Mouse (Mus musculus): Measurements from ENCODE around the gene Abhd6. TPM values are rescaled to one million over a fixed set of nuclear protein-coding genes. Genes with fewer than 3 reads are reported as not detected.
A peak's percentile ranks its signal among the peaks of the same experiment; 100 is the strongest.

Gene Abhd6
- 10 to 100 TPM; 11.0 TPM for total RNA-seq (2021)
- long read RNA-seq, experiment 1, transcript Abhd6-202 (9 exons, 2,226 nt): major isoform, 11 of 28 reads
- long read RNA-seq, experiment 1, partial matches to known transcripts: 8 of 28 reads
- long read RNA-seq, experiment 1, other reads (novel, unspliced or antisense): 7 of 28 reads
- long read RNA-seq, experiment 2, transcript Abhd6-202 (9 exons, 2,226 nt): major isoform, 5 of 14 reads
- long read RNA-seq, experiment 2, partial matches to known transcripts: 5 of 14 reads
- long read RNA-seq, experiment 2, other reads (novel, unspliced or antisense): 4 of 14 reads

DNA sequence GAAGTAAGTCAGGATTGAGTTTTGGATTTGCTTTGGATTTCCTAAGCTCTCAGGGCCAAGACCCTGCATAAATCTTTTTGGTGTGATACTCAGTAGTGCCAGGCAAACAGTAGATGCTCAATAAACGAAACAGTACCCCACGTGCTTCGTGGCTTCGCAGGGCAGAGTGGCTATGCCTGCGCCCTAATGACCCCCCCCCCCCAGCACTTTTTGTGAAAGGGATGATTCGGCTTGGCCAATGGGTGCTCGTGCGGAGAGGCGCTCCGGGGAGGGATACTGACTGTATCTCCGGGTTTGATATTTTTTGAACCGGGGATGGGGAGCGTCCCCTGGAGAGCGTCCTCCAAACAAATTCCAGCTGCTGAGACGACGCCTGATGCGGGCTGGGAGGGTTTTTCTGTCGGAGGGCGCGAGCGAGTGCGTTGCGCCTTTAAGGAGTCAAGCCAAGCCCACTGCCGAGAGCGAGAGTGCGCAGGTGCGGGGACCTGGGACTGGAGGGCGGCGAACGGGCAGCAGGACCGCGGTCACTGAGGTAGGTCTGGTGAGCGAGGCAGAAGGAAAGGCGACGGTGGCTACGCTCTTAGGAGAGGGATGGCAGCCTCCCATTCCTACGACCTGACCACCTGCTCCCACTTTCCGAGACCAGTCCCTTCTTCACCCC lies at the start of gene Abhd6:
TSS of gene Abhd6 (plus strand) at position 471 of the 661 bp plus-strand sequence.
- peak; percentile 87 to 90 for DNase-seq

DNA sequence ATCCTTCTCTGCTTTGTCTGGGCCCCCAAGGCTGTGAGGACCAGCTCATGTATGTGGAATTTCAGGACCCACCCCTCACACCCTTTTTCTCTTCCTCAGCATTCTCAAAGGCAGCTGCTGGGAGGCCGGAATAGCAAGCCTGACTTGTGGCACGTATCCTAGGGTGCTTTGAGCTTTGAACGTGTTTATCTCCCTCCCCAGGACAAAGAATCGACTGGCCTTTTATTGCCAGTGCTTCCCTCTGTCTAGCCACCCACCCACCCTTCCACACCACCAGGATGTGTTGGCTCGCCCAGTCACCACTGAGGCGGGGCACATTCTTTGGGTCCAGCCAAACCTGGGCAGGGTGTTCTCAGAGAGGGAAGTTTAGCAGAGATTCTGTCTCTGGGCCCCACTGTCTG lies 48.6 kb upstream of the Abhd6 start:
- DNase-seq: peak; percentile 30 to 50

DNA sequence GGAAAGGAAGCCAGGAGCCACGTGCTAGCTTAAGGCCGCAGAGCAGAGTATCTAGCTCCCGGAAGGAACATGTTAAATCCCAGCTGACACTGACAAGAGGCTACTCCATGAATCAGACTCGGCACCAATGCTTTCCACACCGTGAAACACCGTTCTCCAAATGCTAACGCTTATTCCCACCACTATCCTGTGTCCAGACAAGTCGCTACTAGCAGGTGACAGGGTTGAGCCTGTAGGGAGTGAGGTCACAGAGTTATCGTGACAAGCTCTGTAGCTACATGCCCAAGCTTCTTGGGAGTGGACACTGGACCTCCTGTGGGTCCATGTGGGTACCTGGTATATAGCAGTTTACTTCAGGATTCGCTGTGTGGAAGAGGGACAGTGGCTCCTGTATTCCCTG lies 46.3 kb upstream of the Abhd6 start:
- DNase-seq: no peak

DNA sequence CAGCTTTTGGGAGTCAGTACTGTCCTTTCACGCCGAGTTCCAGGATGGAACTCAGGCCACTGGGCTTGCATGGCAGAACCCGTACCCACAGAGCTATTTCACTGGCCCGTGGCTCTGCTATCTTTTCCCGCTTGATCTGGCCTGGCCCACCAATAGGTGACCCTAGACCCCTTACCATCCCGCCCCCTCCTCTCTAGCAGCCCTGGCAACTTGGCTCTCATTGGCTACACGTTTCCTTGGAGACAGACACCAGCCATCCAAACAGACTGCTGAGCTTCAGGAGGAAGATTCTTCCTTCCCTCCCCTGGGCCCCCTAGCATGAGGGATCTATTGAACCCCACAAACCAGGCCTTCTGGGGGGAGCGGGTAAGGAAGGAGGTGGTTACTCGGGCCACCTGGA lies 45.7 kb upstream of the Abhd6 start, which contains the start of gene Gm45521:
TSS of gene Gm45521 (plus strand) at position 240 of the 400 bp plus-strand sequence.
- no peak for DNase-seq

DNA sequence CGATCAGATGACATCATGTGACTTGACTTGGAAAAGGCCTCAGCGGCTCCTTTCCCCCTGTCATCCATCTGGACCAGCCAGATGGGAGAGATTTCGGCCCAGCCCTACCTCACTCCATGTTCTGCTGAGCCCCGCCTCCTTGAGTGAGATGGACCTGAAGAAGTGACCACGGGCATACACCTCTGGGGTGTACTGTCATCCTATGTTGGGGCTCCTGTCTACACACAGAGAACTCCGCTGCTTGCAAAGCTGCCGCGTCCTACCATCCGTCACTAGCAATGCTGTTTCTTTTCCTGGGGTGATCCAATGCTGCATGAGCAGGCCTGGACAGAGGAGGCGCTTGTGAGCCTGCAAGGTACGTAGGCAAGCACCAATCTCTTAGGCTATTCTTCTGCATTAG lies 42.1 kb upstream of the Abhd6 start:
- DNase-seq: no peak

DNA sequence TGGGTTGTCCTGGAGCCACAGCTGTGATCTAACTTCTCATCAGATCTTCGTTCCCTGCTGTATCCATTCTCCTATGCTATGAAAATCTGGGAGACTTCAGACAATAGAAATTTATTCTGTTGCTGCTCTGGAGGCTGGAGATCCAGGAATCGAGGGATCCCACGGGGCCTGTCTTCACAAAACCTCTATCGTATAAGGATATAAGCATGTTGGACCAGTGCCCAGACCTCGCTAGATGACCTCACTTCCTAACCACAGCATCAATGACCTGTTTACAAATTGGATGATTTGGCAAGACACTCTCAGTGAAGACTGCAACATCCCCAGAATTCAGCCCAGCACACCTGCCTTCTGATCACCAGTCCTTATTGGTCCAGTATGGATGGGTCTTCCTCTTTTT lies 41.0 kb upstream of the Abhd6 start:
- no peak for DNase-seq

DNA sequence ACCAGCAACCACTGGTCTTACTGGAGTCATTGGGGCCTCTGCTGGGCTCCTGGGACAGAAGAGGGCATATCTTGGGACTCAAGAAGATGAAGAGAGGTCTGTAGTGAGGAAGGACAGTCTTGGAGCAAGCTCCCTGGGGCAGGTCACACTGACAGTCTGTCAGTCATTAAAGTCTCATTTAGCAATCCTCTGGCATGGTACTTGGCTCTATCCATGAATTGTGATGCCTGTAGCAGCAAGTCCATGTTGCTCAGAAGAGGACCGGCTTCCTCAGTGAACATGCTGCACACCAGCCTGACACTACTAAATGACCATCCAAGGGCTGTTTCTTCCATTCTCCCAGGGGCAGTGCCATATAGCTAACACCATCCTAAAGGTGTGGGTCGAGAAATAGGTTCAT lies 40.1 kb upstream of the Abhd6 start:
- no peak for DNase-seq

DNA sequence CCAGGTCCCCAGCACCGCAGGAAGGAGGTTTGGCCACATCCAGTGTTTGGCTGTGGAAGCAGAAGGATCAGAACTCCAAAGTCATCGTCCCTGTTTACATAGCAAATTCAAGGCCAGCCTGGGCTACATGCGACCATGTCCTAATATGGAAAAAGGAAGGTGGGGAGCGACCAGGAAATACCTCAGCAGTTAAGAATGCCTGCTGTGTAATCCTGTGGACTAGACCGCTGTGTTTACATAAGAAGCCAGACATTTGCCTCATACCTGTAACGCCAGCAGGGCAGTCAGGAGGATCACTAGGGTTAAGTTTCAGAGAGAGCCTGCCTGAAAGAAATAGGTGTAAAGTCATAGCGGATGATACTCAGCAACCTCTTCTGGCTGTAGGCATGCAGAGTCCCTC lies 39.5 kb upstream of the Abhd6 start:
- DNase-seq: no peak

DNA sequence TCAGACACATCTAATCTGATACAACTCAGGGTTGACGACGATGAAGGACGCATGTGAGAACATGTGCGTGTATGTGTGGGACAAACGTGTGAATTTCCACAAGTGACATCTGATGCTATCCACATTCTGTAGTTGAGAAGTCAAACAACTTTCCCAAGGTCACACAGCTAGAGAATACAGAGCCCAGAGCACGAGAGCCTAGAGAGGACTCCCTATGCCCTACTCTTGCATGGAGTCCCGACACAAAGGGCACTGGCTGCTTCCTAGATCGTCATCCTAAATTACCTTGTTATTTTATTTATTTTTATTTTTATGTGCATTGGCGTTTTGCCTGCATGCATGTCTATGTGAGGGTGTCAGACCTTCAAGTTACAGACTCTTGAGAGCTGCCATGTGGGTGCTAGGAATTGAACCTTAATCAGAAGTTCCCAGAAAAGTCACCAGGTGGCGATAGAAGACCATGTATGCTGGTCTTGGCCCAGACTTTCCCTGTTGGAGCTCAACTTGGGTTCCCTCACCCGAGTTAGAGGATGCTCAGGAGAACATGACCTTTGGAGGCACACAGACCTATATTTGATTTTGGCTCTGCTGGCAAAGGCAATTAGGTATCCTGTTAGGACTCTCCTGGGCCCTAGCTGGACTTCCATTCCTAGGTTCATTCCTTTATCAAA lies 38.3 kb upstream of the Abhd6 start:
- peak; percentile 69 to 88 for DNase-seq

DNA sequence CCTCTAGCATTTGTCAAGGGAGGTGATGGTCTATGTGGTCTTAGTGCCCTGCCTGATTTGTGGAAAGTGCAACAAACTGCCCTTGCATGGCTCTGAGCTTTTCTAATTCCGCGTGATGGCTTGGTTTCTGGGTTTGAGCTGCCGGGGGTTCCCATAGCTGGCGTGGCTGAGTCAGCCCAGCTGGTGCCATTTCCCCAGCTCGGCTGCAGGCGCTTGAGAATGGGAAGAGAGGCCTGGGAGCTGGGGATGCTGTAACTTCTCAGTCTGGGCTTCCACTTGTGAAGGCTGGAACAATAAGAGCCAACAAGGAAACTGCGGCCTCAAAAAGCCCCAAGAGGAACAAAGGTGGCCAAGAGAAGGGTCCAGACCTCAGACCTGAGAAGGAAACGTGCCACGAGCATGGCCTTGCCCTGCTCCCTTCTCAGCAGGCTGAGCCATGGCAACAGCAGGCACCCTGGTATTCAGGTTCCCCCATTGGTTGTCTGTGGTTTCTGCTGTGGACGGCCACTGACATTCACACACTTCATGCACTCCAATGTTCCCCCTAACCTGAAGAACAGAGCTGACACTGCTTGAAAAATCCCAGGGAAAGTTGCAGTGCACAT lies 30.7 kb upstream of the Abhd6 start:
- no peak for DNase-seq

DNA sequence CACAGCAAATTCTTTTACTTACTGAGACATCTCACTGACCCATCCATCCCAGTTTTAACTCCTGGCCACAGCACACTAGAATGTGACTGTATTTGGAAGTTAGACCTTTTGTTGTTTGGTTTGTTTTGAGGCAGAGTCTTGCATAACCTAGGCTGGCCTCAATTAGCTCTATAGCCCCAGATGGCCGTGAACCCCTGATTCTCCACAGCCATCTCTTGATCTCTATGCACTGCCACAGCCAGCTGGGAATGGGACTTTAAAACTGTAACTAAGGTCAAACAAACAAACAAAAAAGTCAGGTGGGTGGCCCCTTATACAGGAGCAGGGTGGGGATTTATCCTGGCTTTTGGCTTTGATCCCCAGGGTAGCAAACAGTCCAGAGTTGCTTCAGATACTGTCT lies 28.1 kb upstream of the Abhd6 start:
- no peak for DNase-seq

DNA sequence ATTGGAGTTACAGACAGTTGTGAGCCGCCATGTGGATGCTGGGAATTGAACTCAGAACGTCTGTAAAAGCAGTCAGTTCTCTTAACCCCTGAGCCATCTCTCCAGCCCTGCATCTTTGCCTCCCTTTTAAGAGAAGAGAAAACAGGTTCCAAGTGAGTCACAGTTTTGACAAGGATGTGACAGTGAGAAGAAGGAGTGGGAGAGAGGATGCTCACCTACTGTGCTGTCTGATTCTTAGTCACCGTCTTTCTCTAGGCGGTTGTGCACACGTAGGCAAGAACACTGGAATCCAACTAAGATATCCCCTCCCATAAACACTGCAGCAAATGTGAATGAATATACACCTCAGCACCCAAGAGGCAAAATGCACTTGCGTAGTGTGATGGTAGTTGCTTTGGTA lies 27.5 kb upstream of the Abhd6 start:
- DNase-seq: no peak

DNA sequence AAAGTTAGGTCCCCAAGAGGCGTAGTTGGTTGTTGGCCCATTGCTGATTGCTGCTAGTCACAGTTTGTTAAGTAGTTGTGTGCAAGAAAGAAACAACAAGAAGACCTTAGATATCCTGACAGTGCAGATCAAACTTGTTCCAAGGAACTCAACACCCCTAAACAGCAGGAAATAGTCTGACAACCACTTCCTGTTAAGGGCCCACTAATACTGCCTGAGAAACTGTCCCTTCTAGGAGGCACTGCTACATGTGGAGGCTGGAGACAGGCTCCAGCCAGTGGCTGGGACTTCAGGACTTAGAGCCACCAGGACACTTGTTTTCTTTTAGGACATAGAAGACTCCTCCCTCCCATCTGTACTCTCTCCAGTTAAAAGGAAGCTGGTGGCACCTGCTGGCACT lies 25.2 kb upstream of the Abhd6 start:
- DNase-seq: no peak

DNA sequence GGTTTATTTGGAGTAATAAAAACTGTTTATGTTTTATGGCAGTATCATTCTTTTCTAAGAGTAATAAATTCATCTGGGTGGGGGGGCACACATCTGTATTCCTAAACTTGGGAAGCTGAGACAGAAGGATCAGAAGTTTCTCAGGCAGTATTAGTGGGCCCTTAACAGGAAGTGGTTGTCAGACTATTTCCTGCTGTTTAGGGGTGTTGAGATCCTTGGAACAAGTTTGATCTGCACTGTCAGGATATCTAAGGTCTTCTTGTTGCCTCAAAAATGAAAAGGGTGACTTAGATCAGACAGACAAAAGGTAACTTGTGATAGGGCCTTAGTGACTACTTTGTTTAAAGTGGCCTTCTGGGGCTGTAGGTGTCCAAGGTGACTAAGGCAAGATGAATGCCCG lies 24.5 kb upstream of the Abhd6 start:
- no peak for DNase-seq

DNA sequence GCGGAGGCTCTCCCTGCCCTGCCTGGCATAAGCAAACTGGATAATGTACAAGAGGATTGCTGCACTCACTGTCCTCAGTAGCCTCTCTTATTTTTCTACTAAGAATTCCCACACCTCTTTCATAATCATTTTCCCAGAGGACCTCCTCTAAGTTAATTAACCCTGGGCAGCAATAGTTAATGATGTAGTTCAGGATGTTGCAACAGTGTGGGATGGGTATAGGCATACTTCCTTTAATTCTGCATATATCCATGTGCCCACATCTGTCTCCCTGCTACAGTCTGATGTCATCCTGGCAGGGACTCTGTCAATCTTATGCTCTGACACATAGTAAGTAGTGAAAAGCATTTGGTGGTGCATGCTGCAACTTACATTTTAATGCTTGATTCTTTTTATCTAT lies 21.5 kb upstream of the Abhd6 start:
- no peak for DNase-seq

DNA sequence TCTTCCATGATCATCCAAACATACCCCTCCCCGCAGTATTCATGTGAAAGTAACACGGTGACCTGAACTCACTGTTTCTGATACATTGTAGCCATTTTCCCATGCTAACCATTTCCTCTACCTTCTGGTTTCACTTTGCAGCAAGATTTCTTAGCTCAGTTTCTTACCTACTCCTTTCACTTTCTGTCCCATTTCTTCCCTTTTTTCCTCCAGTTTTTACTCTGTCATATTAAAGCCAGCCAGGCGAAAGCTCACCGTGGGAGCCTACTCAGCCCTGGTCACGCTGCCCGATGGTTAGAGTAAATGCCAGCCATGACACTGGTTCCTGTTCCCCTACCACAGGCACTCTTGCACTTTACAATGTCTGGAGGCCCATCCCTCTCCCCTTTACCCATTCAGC lies 15.8 kb upstream of the Abhd6 start:
- DNase-seq: no peak

DNA sequence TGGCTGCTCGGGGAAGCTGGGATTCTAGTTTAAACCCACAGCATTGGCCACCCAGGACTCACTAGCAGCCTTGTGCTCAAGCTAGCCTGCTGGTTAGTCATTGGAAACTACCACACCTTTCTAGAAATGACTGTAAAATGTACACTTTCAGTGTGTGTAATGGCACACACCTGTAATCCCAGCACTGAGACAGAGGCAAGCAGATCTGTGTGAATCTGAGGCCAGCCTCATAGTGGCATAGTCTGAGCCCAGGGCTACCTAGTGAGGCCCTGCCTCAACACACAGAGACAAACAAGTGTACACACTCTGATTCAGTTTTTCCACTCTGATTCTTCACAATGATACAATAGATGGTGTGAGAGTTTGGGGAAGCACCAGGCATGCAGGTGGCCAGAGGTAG lies 13.3 kb upstream of the Abhd6 start:
- no peak for DNase-seq

DNA sequence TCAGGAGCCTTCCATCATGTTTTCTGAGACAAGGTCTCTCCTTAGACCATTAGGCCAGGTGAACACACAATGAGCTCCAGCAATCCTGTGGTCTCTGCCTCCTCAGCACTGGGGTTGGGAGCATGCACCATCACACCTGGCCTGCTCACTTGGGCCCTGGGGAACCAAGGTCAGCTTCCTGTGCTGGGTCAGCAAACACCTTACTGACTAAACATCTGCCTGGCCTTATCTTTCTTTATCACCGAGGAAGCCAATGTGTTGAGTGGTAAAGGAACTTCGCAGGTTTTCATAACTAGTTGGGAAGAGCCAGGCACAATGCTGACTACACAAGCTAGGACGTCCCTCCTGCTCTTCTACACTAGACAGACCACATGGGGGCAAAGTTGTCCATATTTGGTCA lies 12.7 kb upstream of the Abhd6 start:
- no peak for DNase-seq

DNA sequence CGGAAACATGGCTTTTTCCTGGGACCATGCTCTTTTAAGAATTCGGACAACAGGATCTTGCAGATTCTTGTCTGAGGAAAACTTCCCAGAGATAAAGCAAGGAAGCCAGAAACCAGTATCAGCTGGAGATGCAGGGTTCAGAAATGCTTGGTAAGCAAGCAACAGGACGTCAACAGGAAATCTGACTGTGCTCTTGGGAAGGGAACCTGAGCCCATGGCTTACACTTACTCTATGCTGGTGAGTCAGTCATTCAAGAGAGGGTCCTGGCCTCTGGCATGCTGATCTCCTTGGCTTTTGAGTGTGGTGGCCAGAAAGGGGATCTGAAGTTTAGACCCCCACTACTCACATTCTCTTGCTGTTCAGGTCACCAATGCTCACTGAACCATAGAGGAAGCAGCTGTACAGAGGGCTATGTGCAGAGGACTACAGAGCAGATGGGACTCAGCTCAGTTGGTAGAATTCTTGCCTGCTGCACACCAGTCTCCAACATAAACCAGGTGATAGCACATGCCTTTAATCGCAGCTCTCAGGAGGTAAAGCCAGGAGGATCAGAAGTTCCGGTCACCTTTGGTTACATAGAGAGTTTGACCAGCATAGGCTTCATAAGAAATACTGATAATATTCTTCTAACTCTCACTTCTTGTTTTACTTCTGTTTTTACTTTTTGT lies 11.5 kb upstream of the Abhd6 start:
- DNase-seq: no peak

DNA sequence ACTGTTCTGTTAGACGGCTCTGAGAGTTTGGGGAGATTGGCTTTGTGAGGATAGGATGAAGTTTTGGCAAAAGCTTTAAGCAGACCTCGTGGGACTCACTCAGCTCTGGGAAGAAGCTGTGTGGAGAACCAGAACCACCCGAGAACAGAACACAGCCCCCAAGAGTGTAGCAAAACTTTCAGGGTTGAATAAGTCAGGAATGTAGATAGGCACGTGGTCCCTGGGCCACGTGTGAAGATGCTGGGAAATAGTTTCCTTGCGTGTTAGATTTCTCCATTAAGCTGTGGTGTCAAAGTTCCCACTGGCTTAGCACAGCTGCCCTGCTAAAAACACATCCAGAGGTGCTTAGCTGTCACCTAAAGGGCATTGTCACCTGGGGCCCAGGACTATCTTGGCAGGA lies 10.5 kb upstream of the Abhd6 start:
- no peak for DNase-seq

DNA sequence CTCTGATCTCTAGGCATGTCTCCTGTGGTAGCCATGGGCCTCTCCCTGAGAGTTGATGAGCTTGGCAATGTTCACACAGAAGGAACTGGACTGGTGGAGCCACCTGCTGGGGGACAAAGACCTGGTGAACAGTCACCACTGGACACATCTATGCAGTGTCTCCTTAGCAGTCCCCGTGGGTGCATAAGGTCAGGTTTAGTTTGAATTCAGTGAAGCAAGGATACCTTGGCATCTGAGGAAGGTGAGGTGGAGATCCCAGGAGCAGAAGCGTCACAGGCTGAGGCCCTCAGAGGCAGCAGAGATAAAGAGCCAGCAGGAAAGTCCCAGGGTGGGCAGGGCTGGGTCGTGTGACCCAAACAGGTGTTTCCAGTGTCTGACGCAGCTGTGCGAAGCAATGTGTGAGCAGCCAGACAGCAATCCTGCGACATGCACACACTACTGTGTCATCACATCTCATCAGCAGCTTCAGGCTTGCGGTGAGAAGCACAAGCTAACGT lies 8.4 kb upstream of the Abhd6 start, which contains the start of gene Dnase1l3:
TSS of gene Dnase1l3 (minus strand) at position 303 of the 497 bp plus-strand sequence.
- peak; percentile 56 to 65 for DNase-seq

DNA sequence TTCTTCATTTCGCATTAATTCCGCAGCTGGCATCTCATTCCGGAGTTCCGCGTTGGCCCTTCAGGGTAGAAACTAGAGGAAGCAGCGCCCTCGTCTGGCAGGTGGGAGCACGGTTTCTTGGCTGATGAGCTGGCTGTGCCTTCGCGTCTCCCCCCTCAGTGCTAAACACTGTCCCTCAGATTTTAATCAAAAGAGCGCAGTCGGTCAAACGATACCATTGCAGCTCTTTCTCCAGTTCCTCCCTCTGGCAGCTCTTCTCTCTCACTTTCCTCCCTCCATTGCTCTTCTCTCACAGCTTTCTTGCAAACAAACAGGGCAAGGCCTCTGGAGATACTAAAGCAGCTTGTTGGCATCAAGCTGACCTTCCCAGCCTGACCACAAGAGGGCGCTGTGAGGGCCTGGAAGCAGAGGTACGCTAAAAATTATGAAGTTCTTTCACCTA lies 5.4 kb upstream of the Abhd6 start:
- DNase-seq: peak; percentile 91 to 95

Data from heart, adult 18-20 months (tissue).